Mouse (Mus musculus) adrenal gland, postnatal 10 days (tissue): ENCODE measurements at regions not wholly inside any gene's neighbourhood (a gene's known extent, or its start where the extent isn't known, plus 50 kb on each side); places are given as distances from the start of the nearest gene placed in this dataset.
A peak's percentile ranks its signal among the peaks of the same experiment; 100 is the strongest.

ENCODE experiments used
- DNase-seq: peaks from one replicate; pipeline ENCODE4 v3.0.0; 2021; ENCODE audit warnings: mixed read lengths

- no peak for DNase-seq
These were observed 122.0 kb downstream of the Olfr1505 start for GRCm38 (mm10) chr19:14035371-14035770.

- no peak for DNase-seq
These were observed 122.5 kb downstream of the Olfr1505 start for GRCm38 (mm10) chr19:14035785-14036184.

GRCm38 (mm10) chr19:14036750-14037149 is 123.4 kb downstream of the Olfr1505 start:
- DNase-seq, result no peak

- DNase-seq, result no peak
These were observed 129.4 kb downstream of the Olfr1505 start for GRCm38 (mm10) chr19:14042753-14043152.

- peak; percentile 5 for DNase-seq
These were observed 132.1 kb downstream of the Olfr1505 start for GRCm38 (mm10) chr19:14045456-14045855.

GRCm38 (mm10) chr19:14052052-14052451 is 138.7 kb downstream of the Olfr1505 start:
- DNase-seq, result peak; percentile 3

- DNase-seq, result peak; percentile 44
These were observed 167.2 kb downstream of the Olfr1505 start for GRCm38 (mm10) chr19:14080538-14080937.

GRCm38 (mm10) chr19:14084726-14085125 is 171.4 kb downstream of the Olfr1505 start:
- no peak for DNase-seq

- no peak for DNase-seq
These were observed 176.8 kb downstream of the Olfr1505 start for GRCm38 (mm10) chr19:14090106-14090505.

GRCm38 (mm10) chr19:14094191-14094590 is 180.9 kb downstream of the Olfr1505 start:
- no peak for DNase-seq

GRCm38 (mm10) chr19:14096187-14096586 is 182.9 kb downstream of the Olfr1505 start:
- no peak for DNase-seq

GRCm38 (mm10) chr19:14109091-14109490 is 195.8 kb downstream of the Olfr1505 start:
- no peak for DNase-seq

GRCm38 (mm10) chr19:14123348-14124113 is 210.2 kb downstream of the Olfr1505 start:
- no peak for DNase-seq

- DNase-seq, result no peak
These were observed 211.0 kb downstream of the Olfr1505 start for GRCm38 (mm10) chr19:14124250-14124827.

- no peak for DNase-seq
These were observed 211.7 kb downstream of the Olfr1505 start for GRCm38 (mm10) chr19:14124986-14125385.

- DNase-seq, result no peak
These were observed 215.3 kb downstream of the Olfr1505 start for GRCm38 (mm10) chr19:14128397-14129209.

- DNase-seq, result no peak
These were observed 247.9 kb downstream of the Olfr1505 start for GRCm38 (mm10) chr19:14161217-14161616.

- DNase-seq, result no peak
These were observed 249.4 kb downstream of the Olfr1505 start for GRCm38 (mm10) chr19:14162773-14163172.

- DNase-seq, result no peak
These were observed 252.4 kb downstream of the Olfr1505 start for GRCm38 (mm10) chr19:14165775-14166174.

- DNase-seq, result no peak
These were observed 266.9 kb downstream of the Olfr1505 start for GRCm38 (mm10) chr19:14180244-14180643.

- no peak for DNase-seq
These were observed 267.6 kb downstream of the Olfr1505 start for GRCm38 (mm10) chr19:14180956-14181355.

- DNase-seq, result no peak
These were observed 268.5 kb downstream of the Olfr1505 start for GRCm38 (mm10) chr19:14181661-14182415.
